Mouse (Mus musculus): ENCODE results near the gene Cgrrf1.

The Cgrrf1 gene

DNA sequence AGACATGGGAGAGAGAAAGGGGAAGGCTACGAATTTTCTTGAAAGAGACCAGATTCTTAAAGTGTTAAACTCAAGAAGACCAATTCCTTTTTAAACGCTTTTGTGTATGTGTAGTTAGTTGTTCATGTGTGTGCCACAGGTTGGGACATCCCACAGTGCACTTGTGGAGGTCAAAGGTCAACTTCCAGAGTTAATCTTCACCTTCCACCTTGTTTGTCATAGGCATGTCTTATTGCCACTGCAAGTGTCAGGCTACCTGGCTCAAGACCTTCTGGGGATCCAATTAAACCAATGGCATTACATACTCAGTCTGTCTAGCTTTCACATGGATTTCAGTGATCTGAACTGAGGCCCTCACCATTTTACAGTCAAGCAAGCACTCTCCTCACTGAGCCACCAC, 7.9 kb upstream of the Cgrrf1 start:
- in situ Hi-C loops (cut with MboI) = no loop called here

DNA sequence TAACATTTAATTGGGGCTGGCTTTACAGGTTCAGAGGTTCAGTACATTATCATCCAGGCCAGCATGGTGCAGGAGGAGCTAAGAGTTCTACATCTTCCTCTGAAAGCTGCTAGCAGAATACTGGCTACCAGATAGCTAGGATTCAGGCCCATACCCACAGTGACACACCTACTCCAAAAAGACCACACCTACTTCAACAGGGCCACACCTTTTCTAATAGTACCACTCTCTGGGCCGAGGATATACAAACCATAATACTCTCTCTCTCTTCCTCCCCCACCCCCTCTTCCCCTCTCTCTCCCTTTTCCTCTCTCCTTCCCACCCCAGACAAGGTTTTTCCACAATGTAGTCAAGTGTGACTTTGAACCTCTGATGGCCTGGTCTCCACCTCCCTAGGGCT, 4.5 kb upstream of the Cgrrf1 start:
- in situ Hi-C loops (cut with MboI) = no loop called here

GRCm38 (mm10) chr14:46831295-46831694, 630 bp upstream of the Cgrrf1 start:
- in situ Hi-C loops (cut with MboI) = no loop called here

- in situ Hi-C loops (cut with MboI) = no loop called here
Observed at GRCm38 (mm10) chr14:46832354-46833272, 688 bp downstream of the Cgrrf1 start.

GRCm38 (mm10) chr14:46839326-46839725, 7.4 kb downstream of the Cgrrf1 start:
- in situ Hi-C loops (cut with MboI) = no loop called here

DNA sequence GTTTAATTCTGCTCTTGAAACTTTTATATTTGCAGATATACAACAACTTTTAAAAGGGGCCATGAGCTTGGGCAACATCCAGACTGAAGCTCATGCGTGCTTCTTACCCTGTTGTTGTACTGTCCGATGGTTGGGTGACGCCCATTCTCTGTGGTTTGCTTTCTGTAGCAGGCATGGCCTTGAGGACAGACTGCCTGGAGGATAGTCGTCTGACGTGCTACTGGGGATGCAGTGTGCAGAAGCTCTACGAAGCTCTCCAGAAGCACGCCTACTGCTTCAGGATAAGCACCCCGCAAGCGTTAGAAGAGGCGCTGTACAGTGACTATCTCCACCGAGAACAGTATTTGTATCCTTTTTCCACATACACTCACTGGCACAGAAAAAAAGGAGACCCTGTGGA, 13.8 kb downstream of the Cgrrf1 start:
- in situ Hi-C loops (cut with MboI) = no loop called here

DNA sequence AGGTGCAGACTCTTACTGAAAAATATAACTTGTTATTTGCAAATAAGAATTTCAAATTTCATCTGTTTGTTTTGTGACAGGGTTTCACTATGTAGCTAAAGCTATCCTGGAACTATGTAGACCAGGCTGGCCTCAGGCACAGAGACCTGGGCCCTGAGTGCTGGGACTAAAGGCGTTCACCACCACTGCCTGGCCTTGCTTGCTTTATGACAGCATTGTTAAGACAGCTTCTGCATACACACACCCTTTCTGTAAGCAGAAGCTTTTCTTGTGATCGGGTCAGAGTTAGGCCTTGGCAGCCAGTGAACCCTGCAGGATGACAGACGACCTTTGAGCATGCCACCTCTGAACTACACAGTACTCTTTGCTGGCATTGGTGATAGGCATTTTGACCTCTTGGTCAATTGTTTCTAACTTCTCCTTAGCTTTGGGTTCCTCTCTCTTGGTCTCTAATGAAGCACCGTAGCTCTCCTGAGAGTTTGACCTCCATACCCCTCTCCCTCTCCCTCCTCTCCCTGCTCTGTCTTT, 16.2 kb downstream of the Cgrrf1 start:
- in situ Hi-C loops (cut with MboI) = no loop called here

DNA sequence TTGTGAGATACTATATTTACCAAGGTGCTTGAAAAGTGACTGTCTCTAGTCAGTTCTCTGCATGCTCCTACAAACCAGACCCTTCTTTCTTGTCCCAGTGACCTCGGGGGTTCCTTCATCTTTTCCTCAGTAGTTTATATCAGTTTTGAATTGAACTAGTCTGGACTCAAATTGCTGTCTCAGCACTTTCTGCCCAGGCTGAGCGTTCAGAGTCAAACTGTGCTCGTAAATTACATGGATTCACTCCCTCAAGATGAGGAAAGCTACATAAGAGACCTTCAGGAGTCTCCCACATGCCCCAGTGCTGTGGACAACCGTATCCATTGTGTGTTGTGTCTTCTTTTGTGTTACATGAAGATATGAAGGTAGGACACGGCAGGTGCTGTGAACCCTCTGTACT, 16.8 kb downstream of the Cgrrf1 start:
- in situ Hi-C loops (cut with MboI) = no loop called here

DNA sequence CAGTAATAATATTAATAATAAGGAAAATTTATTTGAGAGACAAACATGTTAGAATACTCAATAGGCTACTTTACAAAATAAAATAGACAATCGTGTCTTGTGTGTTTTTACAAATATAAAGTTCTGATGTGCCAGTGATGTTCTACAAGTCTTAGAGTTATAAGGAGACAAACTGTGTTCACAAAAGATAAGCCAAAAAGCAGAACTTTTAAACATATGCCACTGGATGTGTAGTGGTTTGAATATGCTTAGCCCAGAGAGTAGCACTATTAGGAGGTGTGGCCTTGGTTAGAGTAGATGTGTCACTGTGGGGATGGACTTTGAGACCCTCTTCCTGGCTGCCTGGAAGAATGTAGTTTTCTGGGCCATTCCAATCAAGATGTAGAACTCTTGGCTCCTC, 17.8 kb downstream of the Cgrrf1 start:
- in situ Hi-C loops (cut with MboI) = no loop called here

GRCm38 (mm10) chr14:46853677-46854076, 21.8 kb downstream of the Cgrrf1 start:
- in situ Hi-C loops (cut with MboI) = no loop called here

DNA sequence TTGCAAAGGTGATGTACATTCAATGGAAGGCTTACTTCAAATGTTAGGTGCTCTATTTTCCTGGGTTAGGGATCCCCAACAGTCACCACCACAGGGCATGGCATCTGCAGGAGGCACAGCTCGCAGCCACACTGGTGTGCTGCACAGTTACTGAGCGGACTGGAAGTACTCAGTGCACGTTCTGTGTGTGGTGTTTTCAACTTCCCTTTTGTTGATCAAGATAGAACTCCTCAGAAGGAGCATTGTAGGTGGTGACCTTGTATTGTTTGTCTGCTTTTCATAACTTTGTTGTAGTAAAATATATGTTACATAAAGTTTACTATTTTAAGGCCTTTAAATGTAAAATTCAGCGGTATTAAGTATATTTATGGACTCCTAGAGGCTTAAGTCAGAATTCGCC, 31.0 kb downstream of the Cgrrf1 start:
- in situ Hi-C loops (cut with MboI) = no loop called here

DNA sequence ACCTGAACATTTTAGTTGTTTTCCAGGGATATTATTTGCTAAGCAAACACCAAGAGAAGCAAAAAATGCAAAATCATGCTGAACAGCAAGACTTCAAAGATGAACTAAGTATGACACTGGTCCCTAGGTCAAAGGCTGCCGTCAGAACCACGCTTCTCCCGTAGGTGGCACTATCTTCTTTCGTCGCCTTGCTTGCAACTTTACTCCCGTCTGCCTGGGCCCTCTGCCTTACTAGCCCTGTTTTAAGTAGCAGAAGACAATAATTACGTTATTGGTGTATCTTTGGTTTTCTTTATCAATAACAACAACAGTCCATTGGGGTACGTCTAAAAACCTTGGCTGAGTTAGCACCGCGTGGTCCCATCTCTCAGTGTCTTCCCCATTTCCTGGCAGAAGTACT, 49.0 kb downstream of the Cgrrf1 start:
- in situ Hi-C loops (cut with MboI) = no loop called here

GRCm38 (mm10) chr14:46881581-46882430, 49.9 kb downstream of the Cgrrf1 start:
- in situ Hi-C loops (cut with MboI) = no loop called here

DNA sequence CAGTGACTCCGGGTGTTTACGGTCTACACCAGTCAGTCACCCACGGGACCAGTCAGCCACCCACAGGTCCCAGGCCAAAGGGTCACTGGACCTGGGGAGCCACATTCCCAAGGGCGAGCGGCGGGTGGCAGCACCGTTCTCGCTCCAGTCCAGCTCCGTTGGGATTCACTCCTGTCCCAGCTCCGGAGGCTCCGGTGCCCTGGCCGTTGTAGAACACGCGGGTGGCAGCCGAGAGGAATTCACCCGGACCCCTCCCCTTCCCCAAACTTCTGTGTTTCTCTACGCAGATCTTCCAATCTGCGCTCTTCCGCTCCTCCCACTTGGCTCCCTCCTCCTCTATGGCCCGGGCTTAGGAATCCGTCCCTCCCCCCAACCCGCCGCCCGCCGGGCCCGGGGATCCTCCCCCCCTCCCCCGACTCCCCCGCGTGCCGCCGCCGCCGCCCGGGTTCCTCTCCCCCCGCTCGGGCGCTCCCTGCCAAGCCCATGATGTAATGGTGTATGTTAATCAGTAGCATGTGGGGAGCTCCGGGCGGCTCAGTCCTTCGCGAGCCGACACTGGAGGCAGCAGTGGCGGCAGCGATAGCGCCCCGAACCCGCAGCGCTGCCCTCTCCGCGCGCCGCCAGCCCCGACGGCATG, 50.6 kb downstream of the Cgrrf1 start, which contains the start of gene Samd4:
TSS of gene Samd4 (plus strand) at position 424 of the 637 bp plus-strand sequence.
- in situ Hi-C loops (cut with MboI) = no loop called here

DNA sequence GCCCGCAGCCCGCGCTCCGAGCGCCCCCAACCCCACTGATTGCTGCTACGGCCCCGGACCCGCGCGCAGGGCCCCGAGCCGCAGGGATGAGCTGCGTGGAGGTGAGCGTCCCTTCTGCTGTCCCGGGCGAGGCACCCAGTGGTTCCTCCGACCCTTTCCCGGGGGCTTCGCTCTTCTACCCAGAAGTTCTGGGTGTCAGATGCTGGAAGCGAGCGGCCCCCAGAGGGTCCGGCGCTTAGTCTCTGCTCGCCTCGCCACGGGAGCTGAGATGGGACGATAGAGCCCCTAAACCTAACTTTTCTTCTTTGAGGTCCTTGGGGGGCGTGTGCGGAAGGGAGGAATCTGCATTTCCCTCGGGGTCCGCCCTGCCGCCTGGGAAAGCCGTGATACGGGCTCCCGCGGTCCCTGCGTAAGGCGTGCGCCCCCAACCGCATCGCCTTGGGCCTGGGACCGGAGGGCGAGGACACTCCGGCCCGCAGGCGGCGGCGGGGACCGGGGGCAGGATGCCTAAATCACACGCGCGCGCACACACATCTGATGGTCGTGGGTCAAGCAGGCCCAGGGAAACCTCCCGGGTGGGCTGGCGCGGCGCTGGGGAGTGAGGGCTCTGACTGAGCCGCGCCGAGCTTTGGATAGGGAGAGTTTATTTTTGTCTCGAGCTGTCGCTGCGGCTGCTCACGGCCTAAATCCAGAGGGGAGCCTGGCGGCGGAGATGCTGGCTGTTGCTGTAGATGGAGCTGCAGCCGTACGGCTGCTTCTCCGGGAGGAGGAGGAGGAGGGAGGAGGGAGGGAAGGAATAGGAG, 51.3 kb downstream of the Cgrrf1 start:
- in situ Hi-C loops (cut with MboI) = no loop called here

DNA sequence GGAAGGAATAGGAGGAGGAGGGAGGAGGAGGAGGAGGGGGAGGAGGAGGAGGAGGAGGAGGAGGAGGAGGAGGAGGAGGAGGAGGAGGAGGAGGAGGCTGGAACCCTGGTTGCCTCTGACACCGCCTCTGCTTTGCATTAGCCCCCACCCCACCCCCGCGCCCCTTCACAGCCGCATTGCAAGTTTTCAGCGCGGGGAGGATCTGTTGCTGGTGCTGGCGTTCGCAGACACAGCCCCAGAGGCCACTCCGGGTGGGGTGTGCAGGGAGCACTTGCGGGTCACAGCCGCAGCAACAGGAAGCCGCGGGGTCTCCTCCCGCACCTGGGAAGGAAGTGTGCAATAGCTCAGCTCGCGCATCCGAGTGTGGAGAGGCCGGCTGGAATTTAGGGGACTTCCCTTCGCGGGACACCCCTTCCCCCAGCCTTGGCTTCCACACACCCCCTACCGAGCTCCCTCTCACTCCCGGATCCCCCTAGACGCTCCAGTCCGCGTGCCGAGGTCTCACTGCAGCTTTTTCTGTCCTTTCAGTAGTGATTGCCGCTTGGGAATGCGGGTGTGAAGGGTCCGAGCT, 52.0 kb downstream of the Cgrrf1 start:
- in situ Hi-C loops (cut with MboI) = no loop called here

- in situ Hi-C loops (cut with MboI) = no loop called here
Observed at GRCm38 (mm10) chr14:46884701-46885428, 52.9 kb downstream of the Cgrrf1 start.

GRCm38 (mm10) chr14:46885429-46885755, 53.5 kb downstream of the Cgrrf1 start:
- in situ Hi-C loops (cut with MboI) = no loop called here

- in situ Hi-C loops (cut with MboI) = no loop called here
Observed at GRCm38 (mm10) chr14:46885891-46886301, 54.0 kb downstream of the Cgrrf1 start.

- in situ Hi-C loops (cut with MboI) = no loop called here
Observed at GRCm38 (mm10) chr14:46889096-46889495, 57.2 kb downstream of the Cgrrf1 start.
